Mouse (Mus musculus): ENCODE measurements around the gene Eif4g3. TPM values are rescaled to one million over a fixed set of nuclear protein-coding genes. Genes with fewer than 3 reads are reported as not detected.

Eif4g3 gene
- total RNA-seq, 2 experiments from 2014 or later = 103 to 115 TPM

- DNase-seq = peak in 1 of 2 experiments; percentile 24
- intact Hi-C loops (cut with DNase I) = no loop called here
Measured at GRCm38 (mm10) chr4:137984212-137984611, 8.6 kb upstream of the Eif4g3 start.

GRCm38 (mm10) chr4:137984746-137985145, 8.1 kb upstream of the Eif4g3 start:
- intact Hi-C loops (cut with DNase I) = no loop called here
- no peak for DNase-seq

GRCm38 (mm10) chr4:137989426-137989825, 3.4 kb upstream of the Eif4g3 start:
- intact Hi-C loops (cut with DNase I) = no loop called here
- no peak for DNase-seq

GRCm38 (mm10) chr4:137990433-137990832, 2.4 kb upstream of the Eif4g3 start:
- intact Hi-C loops (cut with DNase I) = loop anchor here (10.0 kb wide), 1 partner anchor 114 kb away; no protein-coding TSS in a partner anchor
- DNase-seq = no peak

- intact Hi-C loops (cut with DNase I) = loop anchor here (10.0 kb wide), 1 partner anchor 114 kb away; no protein-coding TSS in a partner anchor
- no peak for DNase-seq
Measured at GRCm38 (mm10) chr4:137991240-137991639, 1.6 kb upstream of the Eif4g3 start.

GRCm38 (mm10) chr4:137993291-137993758, 503 bp downstream of the Eif4g3 start:
- DNase-seq = peak; percentile 99 to 100
- intact Hi-C loops (cut with DNase I) = loop anchor here (10.0 kb wide), 1 partner anchor 111 kb away; no protein-coding TSS in a partner anchor

- DNase-seq = peak; percentile 27 to 49
- intact Hi-C loops (cut with DNase I) = loop anchor here (10.0 kb wide), 1 partner anchor 111 kb away; no protein-coding TSS in a partner anchor
Measured at GRCm38 (mm10) chr4:137993821-137994561, 1.2 kb downstream of the Eif4g3 start.

GRCm38 (mm10) chr4:137994562-137995336, 1.9 kb downstream of the Eif4g3 start:
- intact Hi-C loops (cut with DNase I) = loop anchor here (10.0 kb wide), 1 partner anchor 110 kb away; no protein-coding TSS in a partner anchor
- DNase-seq = no peak

- intact Hi-C loops (cut with DNase I) = loop anchor here (10.0 kb wide), 1 partner anchor 109 kb away; no protein-coding TSS in a partner anchor
- peak in 1 of 2 experiments; percentile 31 for DNase-seq
Measured at GRCm38 (mm10) chr4:137995399-137995798, 2.6 kb downstream of the Eif4g3 start.

GRCm38 (mm10) chr4:137998232-137998631, 5.4 kb downstream of the Eif4g3 start:
- no peak for DNase-seq
- intact Hi-C loops (cut with DNase I) = loop anchor here (10.0 kb wide), 1 partner anchor 107 kb away; no protein-coding TSS in a partner anchor

- DNase-seq = peak; percentile 27 to 59
- intact Hi-C loops (cut with DNase I) = no loop called here
Measured at GRCm38 (mm10) chr4:138000682-138001081, 7.9 kb downstream of the Eif4g3 start.

GRCm38 (mm10) chr4:138003909-138004610, 11.2 kb downstream of the Eif4g3 start:
- DNase-seq = no peak
- intact Hi-C loops (cut with DNase I) = loop anchor here (2.0 kb wide), 1 partner anchor 13 kb away; no protein-coding TSS in a partner anchor

- DNase-seq = no peak
- intact Hi-C loops (cut with DNase I) = no loop called here
Measured at GRCm38 (mm10) chr4:138005781-138006180, 13.0 kb downstream of the Eif4g3 start.

- no peak for DNase-seq
- intact Hi-C loops (cut with DNase I) = no loop called here
Measured at GRCm38 (mm10) chr4:138006951-138007613, 14.3 kb downstream of the Eif4g3 start.

- intact Hi-C loops (cut with DNase I) = no loop called here
- no peak for DNase-seq
Measured at GRCm38 (mm10) chr4:138008646-138009045, 15.8 kb downstream of the Eif4g3 start.

GRCm38 (mm10) chr4:138009786-138010502, 17.1 kb downstream of the Eif4g3 start:
- no peak for DNase-seq
- intact Hi-C loops (cut with DNase I) = no loop called here

- intact Hi-C loops (cut with DNase I) = no loop called here
Measured at GRCm38 (mm10) chr4:138013723-138014479, 21.1 kb downstream of the Eif4g3 start.

GRCm38 (mm10) chr4:138015966-138016365, 23.1 kb downstream of the Eif4g3 start:
- intact Hi-C loops (cut with DNase I) = loop anchor here (2.0 kb wide), 1 partner anchor 13 kb away; no protein-coding TSS in a partner anchor

More at GRCm38 (mm10) chr4:138013723-138014479, 21.1 kb downstream of the Eif4g3 start:
- DNase-seq = no peak

More at GRCm38 (mm10) chr4:138015966-138016365, 23.1 kb downstream of the Eif4g3 start:
- no peak for DNase-seq

Measured in gastrocnemius, postnatal 36 days (tissue).